Mouse (Mus musculus) erythroblast, embryonic 14.5 days (primary cell): ENCODE results near the gene Coro7.

Source experiments
- GATA1 ChIP-seq: IDR thresholded peaks from 2 replicates; pipeline ENCODE4 v1.6.1; 2012; ENCODE audit warnings: low read length, inconsistent platforms, mixed read lengths
- TAL1 ChIP-seq: IDR thresholded peaks from 3 replicates; pipeline ENCODE4 v1.6.1; 2012; ENCODE audit warnings: low read length, inconsistent platforms, mixed read lengths

GRCm38 (mm10) chr16:4683581-4684456, 4.2 kb upstream of the Coro7 start:
- TF ChIP-seq GATA1: peak; percentile 81
- TF ChIP-seq TAL1: no peak
